Mouse (Mus musculus) lung, embryonic 14.5 days (tissue): Measurements from ENCODE around the gene Cyp4x1. TPM values are rescaled to one million over a fixed set of nuclear protein-coding genes. Genes with fewer than 3 reads are reported as not detected.

ENCODE experiments used
- ATAC-seq: fragments of 200-750 bp; cut with Nextera tagmentation; 2 replicates; pipeline ENCODE4 v1.8.0; 2017; ENCODE audit warnings: mild to moderate bottlenecking, moderate TSS enrichment, moderate library complexity; ENCODE audit not compliant: insufficient read depth
- DNase-seq: peaks from one replicate; pipeline ENCODE4 v3.0.0-alpha.2; 2015
- H3K27ac ChIP-seq: fragments of 300-500 bp; sonication (generic); 2 replicates; pipeline ENCODE4 v1.5.1; 2014; ENCODE audit warnings: low read depth, mild to moderate bottlenecking, moderate library complexity
- H3K27me3 ChIP-seq: fragments of 300-500 bp; sonication (generic); 2 replicates; pipeline ENCODE4 v1.6.1; 2014; ENCODE audit warnings: low read length, control low read depth; ENCODE audit not compliant: insufficient read depth
- H3K36me3 ChIP-seq: fragments of 300-500 bp; sonication (generic); 2 replicates; pipeline ENCODE4 v1.6.1; 2014; ENCODE audit warnings: control low read depth; ENCODE audit not compliant: insufficient read depth
- H3K4me1 ChIP-seq: fragments of 300-500 bp; sonication (generic); 2 replicates; pipeline ENCODE4 v1.6.1; 2014; ENCODE audit warnings: antibody characterized with exemption, control low read depth; ENCODE audit not compliant: insufficient read depth
- H3K4me2 ChIP-seq: fragments of 300-500 bp; sonication (generic); 2 replicates; pipeline ENCODE4 v1.6.1; 2014; ENCODE audit warnings: mild to moderate bottlenecking
- H3K4me3 ChIP-seq: fragments of 300-500 bp; sonication (generic); 2 replicates; pipeline ENCODE4 v1.5.1; 2014; ENCODE audit warnings: low read depth, low read length
- H3K9ac ChIP-seq: fragments of 300-500 bp; sonication (generic); 2 replicates; pipeline ENCODE4 v1.6.1; 2014
- H3K9me3 ChIP-seq: fragments of 300-500 bp; sonication (generic); 2 replicates; pipeline ENCODE4 v1.6.1; 2016; ENCODE audit warnings: low read depth, low read length, control low read depth
- CTCF ChIP-seq: IDR thresholded peaks from 2 replicates; pipeline ENCODE4 v1.5.1; 2016; ENCODE audit warnings: antibody characterized with exemption, low read depth
- WGBS: fragments of 180-500 bp; shearing (Covaris S2); extraction: QIAGEN DNeasy Blood & Tissue Kit; methylation state at CpG from one replicate; pipeline ENCODE4 v1.1.7; 2014; 5-methylcytosine and 5-hydroxymethylcytosine counted together
- polyA plus RNA-seq: library from polyadenylated mRNA; unstranded; fragments of >200 nt; fragmentation: Nextera tagmentation; extraction: Ambion mirVana; gene quantifications from 2 replicates; pipeline ENCODE4 v1.2.1, GENCODE M21; 2014

The Cyp4x1 gene
- polyA plus RNA-seq, 1 experiment from 2014 or later = 0.04 TPM

DNA sequence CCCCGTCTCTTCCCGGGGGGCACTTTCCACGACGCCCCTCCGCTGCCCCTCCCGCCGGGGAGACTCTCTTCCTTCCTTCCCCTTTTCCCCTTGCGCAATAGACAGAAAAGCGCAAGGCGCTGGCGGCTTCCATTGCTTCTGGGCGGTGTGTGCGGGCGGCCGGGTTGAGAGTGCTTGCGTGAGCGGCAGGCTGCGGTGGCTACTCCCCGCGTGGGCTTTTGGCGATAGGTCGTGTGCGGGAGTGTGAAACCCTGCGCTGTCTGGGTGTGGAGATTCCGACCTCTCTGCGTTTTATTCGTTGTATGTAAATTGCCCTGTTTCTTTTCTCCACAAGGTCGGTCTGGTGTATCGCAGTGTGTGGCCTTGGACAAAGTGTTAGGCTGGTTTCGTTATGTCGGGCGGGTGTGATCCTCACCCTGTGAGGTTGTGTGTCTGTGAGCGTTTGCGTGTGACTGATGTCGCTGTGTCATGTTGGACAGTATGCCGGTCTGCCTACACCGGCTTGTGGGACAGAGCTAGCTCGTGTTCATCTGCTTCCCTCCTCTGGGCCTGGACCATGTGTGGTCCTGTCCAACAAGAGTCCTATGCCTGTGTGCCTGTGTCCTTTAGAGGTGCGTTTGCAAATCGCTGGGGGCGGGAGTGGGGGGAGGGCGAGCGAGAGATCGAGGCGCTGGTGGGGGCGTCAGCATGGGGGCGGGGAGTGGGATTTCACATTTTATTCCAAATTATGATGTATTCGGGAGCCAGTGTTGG, 77.0 kb downstream of the Cyp4x1 start:
- Histone ChIP-seq H3K36me3 (no peaks in the 10 kb centered on the region), H3K4me1 (0 out of 2 replicates have a peak, but pooled peaks cover 3% of the 10 kb centered on the region), H3K9me3 (no peaks in the 10 kb centered on the region), H3K27ac (peak overlapping the region; percentile 88), H3K9ac (peak overlapping the region; percentile 65), H3K4me3 (peak overlapping the region; percentile 45), H3K27me3 (peaks cover 96% of the 10 kb centered on the region), H3K4me2 (peak overlapping the region; percentile 69)
- DNase-seq (peak; percentile 71), ATAC-seq (peak; percentile 55; the same call in 1 of the 2 replicates)
- TF ChIP-seq CTCF = no peak
- WGBS = 1% methylated on average over 48 of the region's 48 CpGs

DNA sequence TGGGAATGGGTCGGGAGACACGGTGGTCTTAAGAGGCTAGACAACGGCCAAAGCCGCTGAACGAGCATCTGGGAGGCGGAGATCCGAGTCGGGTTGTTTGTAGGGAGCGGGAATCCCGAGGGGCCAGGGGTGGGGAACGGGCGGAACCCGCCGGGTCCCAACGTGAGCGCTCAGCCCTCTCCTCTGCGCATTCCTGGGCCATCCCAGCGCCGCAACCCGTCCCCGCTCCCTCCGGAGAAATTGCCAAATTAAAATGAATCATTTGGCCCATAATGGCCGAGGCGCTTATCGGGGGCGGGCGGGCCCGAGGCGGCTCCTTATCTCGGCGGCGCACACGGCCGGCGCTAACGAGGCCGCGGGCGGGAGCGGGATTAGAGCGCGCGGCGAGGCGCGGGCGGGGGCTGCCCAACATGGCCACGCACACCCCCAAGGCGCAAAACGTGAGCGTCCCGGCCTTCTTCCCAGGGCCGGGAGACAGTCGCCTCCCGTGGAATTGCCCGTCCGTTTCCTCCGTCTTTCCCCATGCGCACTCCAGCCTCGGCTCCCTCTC, 77.6 kb downstream of the Cyp4x1 start, which contains the start of gene Tal1:
Tal1 (plus strand) TSS at position 56 of the 550 bp plus-strand sequence.
- Histone ChIP-seq H3K9me3 (no peaks in the 10 kb centered on the region), H3K27me3 (peaks cover 96% of the 10 kb centered on the region), H3K4me2 (peak within 1 kb of the TSS; percentile 69), H3K27ac (peak within 1 kb of the TSS; percentile 88), H3K9ac (peak within 1 kb of the TSS; percentile 65), H3K36me3 (no peaks in the 10 kb centered on the region), H3K4me1 (0 out of 2 replicates have a peak, but pooled peaks cover 3% of the 10 kb centered on the region), H3K4me3 (peak within 1 kb of the TSS; percentile 45)
- under 1% methylated on average over 59 of the region's 60 CpGs for WGBS
- ATAC-seq (peak; percentile 39), DNase-seq (peak; percentile 63)
- no peak for TF ChIP-seq CTCF

Other genes starting within 250 kb of the Cyp4x1 start
- 0.16 and 0.32 TPM in 2 replicates for gene Foxd2, start 225.4 kb downstream of the Cyp4x1 start, polyA plus RNA-seq
- gene Foxe3, start 208.3 kb downstream of the Cyp4x1 start, polyA plus RNA-seq = not detected in 2 replicates
- 99.8 and 112 TPM in 2 replicates for gene Cmpk1, start 147.0 kb downstream of the Cyp4x1 start, polyA plus RNA-seq
- 23.3 and 26.0 TPM in 2 replicates for gene Stil, start 134.1 kb downstream of the Cyp4x1 start, polyA plus RNA-seq
- gene Tal1, start 77.9 kb downstream of the Cyp4x1 start, polyA plus RNA-seq = 3.3 and 3.4 TPM in 2 replicates
- gene Pdzk1ip1, start 45.6 kb downstream of the Cyp4x1 start, polyA plus RNA-seq = 13.3 and 15.0 TPM in 2 replicates
- gene Cyp4a29, start 107.8 kb upstream of the Cyp4x1 start, polyA plus RNA-seq = not detected in 2 replicates
- not detected in 2 replicates for gene Cyp4a12a, start 164.8 kb upstream of the Cyp4x1 start, polyA plus RNA-seq